Mouse (Mus musculus) left cerebral cortex, postnatal 14 days (tissue): Measurements from ENCODE around the gene Olfr620. TPM values are rescaled to one million over a fixed set of nuclear protein-coding genes. Genes with fewer than 3 reads are reported as not detected.

Source experiments
- DNase-seq, 2 experiments: peaks; one replicate each; pipeline ENCODE4 v3.0.0; 2021 to 2022; ENCODE audit warnings: low spot score in 2 of 2, mixed read lengths in 1 of 2
- intact Hi-C: fragments of 180-260 bp; cut with DNase I; formaldehyde crosslinking; loops from one replicate; pipeline ENCODE4 v1.15.1; 2025
- long read RNA-seq, 2 experiments: library from polyadenylated mRNA; stranded (forward); transcript quantifications; one replicate each; pipeline ENCODE4 v2.0.0; 2021
- microRNA-seq, 2 experiments: library from miRNA; unstranded; fragments of <30 nt; microRNA quantifications; one replicate each; pipeline ENCODE4 v1.2.0; 2022
- total RNA-seq, 2 experiments: library from RNA; stranded (reverse); gene quantifications; 2 replicates each; pipeline ENCODE4 v1.2.3; 2021

Gene Olfr620
- total RNA-seq, result not detected
- long read RNA-seq, experiment 1, result 0 reads
- long read RNA-seq, experiment 2, result 0 reads

GRCm38 (mm10) chr7:103612434-103612833 is at the start of gene Olfr620:
Olfr620 (minus strand) TSS chr7:103612534.
- intact Hi-C loops, result no loop called here
- DNase-seq, result no peak

GRCm38 (mm10) chr7:103644070-103644469 is 31.7 kb upstream of the Olfr620 start:
- intact Hi-C loops, result no loop called here
- DNase-seq, result no peak

DNA sequence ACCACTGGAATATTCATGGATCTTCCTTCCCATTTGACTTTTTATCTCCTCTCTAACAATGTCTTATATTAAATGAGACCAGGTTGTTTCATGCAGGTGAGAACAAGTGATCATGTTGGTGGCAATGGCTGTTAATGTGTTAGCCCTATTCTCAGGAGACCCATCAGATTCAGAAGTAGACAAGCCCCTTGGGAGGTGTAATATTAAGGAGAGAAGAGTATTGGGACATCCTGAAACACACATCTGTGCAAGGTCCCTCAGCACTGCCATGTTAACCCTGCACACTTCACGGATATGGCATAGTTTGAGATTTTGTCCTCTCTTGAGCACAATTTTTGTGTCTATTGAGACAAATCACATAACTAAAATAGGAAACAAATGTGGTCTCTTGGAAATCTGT is 30.3 kb upstream of the Olfr620 start, which contains the start of gene Olfr622:
Gene Olfr622 (minus strand): TSS at position 101 of the 400 bp plus-strand sequence.
- intact Hi-C loops, result no loop called here
- no peak for DNase-seq

GRCm38 (mm10) chr7:103636795-103637194 is 24.5 kb upstream of the Olfr620 start:
- intact Hi-C loops, result no loop called here

DNA sequence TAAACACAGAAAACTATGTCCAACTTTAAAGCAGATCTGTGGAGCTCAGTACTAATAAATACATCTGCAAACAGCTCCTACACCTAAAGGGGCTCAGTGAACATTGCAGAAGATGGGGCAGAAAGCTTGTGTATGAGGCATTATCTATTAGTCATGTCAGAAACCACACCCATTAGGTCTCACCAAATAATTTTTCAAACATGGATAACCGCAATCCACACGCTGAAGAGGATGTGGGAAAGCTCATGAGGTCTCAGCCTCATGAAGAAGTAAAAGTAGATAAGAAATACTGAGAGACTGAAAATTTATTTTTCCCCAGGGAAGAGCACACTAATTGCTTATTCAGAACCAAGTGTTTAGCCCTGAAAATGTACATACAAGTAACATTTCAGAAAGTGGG is 4.9 kb downstream of the Olfr620 start:
- no peak for DNase-seq
- intact Hi-C loops, result no loop called here

More at GRCm38 (mm10) chr7:103636795-103637194, 24.5 kb upstream of the Olfr620 start:
- DNase-seq, result no peak

- intact Hi-C loops, result no loop called here
- no peak for DNase-seq
These were observed 12.1 kb downstream of the Olfr620 start, which contains the start of gene Olfr619 for GRCm38 (mm10) chr7:103600275-103600674. Olfr619 (plus strand) TSS chr7:103600575.

DNA sequence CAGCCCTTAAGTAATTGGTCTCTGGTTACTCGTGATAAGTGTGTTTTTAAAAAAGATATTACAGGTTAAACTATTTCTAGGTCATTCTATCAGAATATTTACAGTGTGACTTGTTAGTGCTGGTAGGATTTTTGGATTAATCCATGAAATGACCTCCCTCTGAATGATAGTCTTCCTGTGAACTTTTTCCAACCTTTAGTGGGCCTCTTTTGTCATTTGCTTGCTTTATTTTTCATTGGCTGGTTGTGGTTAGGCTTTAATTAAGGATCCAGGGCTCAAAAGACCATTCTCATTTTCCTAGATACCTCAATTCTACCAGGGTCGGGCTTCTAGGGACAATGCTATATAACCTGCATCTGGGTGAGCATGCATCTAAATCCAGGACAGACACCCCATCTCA is 22.5 kb downstream of the Olfr620 start, which contains the start of gene Olfr618:
Gene Olfr618 (plus strand): TSS at position 301 of the 400 bp plus-strand sequence.
- DNase-seq, result no peak
- intact Hi-C loops, result no loop called here

GRCm38 (mm10) chr7:103572761-103573160 is 39.6 kb downstream of the Olfr620 start, which contains the start of gene Olfr617:
Olfr617 (plus strand) TSS chr7:103573061.
- no peak for DNase-seq
- intact Hi-C loops, result no loop called here

DNA sequence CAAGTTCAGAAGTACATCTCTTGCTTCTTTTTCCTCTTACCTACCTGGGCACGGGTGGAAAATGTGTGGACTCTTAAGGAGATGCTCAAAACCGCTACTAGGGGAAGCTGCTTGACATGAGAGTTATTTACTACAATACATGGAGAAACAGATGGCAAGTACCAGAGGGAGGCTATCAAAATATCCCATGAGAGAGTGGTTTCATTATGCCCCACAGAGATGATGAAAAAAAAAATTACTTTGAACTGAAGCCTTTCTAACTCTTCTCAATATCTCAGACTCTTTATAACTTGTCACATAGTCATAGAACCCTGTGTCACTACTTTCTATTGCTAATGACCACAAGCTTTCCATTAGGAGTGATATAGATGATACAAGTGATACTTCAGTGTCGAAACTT is 43.3 kb downstream of the Olfr620 start, which contains the start of gene Olfr616:
Gene Olfr616 (minus strand): TSS at position 101 of the 400 bp plus-strand sequence.
- DNase-seq, result no peak
- intact Hi-C loops, result no loop called here

- no peak for DNase-seq
- intact Hi-C loops, result no loop called here
These were observed 56.6 kb downstream of the Olfr620 start, which contains the start of gene Olfr615 for GRCm38 (mm10) chr7:103555779-103556178. Olfr615 (plus strand) TSS chr7:103556079.

Small RNA genes lying within 50 kb of the gene (microRNA-seq; reads per million reads assigned to microRNA genes)
- 0 reads per million in 2 experiments for gene Gm26506

Other genes with a start within 250 kb of the Olfr620 start
- gene Olfr601, start 249.9 kb downstream of the Olfr620 start, total RNA-seq, result not detected
- not detected for gene Olfr603, start 226.4 kb downstream of the Olfr620 start, total RNA-seq
- not detected for gene Usp17lc, start 197.5 kb downstream of the Olfr620 start, total RNA-seq
- gene Olfr605, start 167.1 kb downstream of the Olfr620 start, total RNA-seq, result not detected
- not detected for gene Olfr606, start 163.5 kb downstream of the Olfr620 start, total RNA-seq
- gene Olfr607, start 148.4 kb downstream of the Olfr620 start, total RNA-seq, result not detected
- not detected for gene Olfr608, start 142.7 kb downstream of the Olfr620 start, total RNA-seq
- gene Olfr609, start 114.5 kb downstream of the Olfr620 start, total RNA-seq, result not detected
- gene Olfr610, start 100.4 kb downstream of the Olfr620 start, total RNA-seq, result not detected
- not detected for gene Olfr611, start 91.7 kb downstream of the Olfr620 start, total RNA-seq
- gene Olfr612, start 69.8 kb downstream of the Olfr620 start, total RNA-seq, result not detected
- not detected for gene Olfr613, start 64.5 kb downstream of the Olfr620 start, total RNA-seq
- gene Olfr615, start 56.5 kb downstream of the Olfr620 start, total RNA-seq, result not detected
- not detected for gene Olfr616, start 43.4 kb downstream of the Olfr620 start, total RNA-seq
- gene Olfr617, start 39.5 kb downstream of the Olfr620 start, total RNA-seq, result not detected
- not detected for gene Olfr618, start 22.4 kb downstream of the Olfr620 start, total RNA-seq
- not detected for gene Olfr619, start 12.0 kb downstream of the Olfr620 start, total RNA-seq
- gene Olfr622, start 30.2 kb upstream of the Olfr620 start, total RNA-seq, result not detected
- gene Olfr623, start 51.2 kb upstream of the Olfr620 start, total RNA-seq, result not detected
- under 1 TPM in 1 of 2 experiments, not detected in 1; 0.06 TPM for gene Olfr624, start 58.7 kb upstream of the Olfr620 start, total RNA-seq
- gene Olfr625-ps1, start 70.2 kb upstream of the Olfr620 start, total RNA-seq, result not detected
- gene Olfr243, start 102.1 kb upstream of the Olfr620 start, total RNA-seq, result not detected
- gene Olfr628, start 117.8 kb upstream of the Olfr620 start, total RNA-seq, result not detected
- gene Olfr629, start 132.4 kb upstream of the Olfr620 start, total RNA-seq, result not detected
- gene Olfr630, start 144.8 kb upstream of the Olfr620 start, total RNA-seq, result not detected
- not detected for gene Olfr69, start 159.1 kb upstream of the Olfr620 start, total RNA-seq
- gene Olfr68, start 167.2 kb upstream of the Olfr620 start, total RNA-seq, result not detected
- not detected for gene Olfr67, start 179.3 kb upstream of the Olfr620 start, total RNA-seq
- 100 to 1,000 TPM; 116 to 138 TPM for gene Hbb-bt, start 201.5 kb upstream of the Olfr620 start, total RNA-seq
- 100 to 1,000 TPM; 912 to 967 TPM for gene Hbb-bs, start 215.6 kb upstream of the Olfr620 start, total RNA-seq
- not detected for gene Hbb-bh2, start 228.0 kb upstream of the Olfr620 start, total RNA-seq
- gene Hbb-bh1, start 230.6 kb upstream of the Olfr620 start, total RNA-seq, result not detected
- gene Hbb-y, start 240.7 kb upstream of the Olfr620 start, total RNA-seq, result not detected